Mouse (Mus musculus): ENCODE results near the gene Cpsf7.

GRCm38 (mm10) chr19:10557001-10557400 is 31.9 kb downstream of the Cpsf7 start:
- no peak for TF ChIP-seq CTCF (IDR thresholded peaks at IDR 0.05; ENCODE audit: borderline replicate concordance, insufficient read depth, low read length)
- TF ChIP-seq POLR2A (IDR thresholded peaks at IDR 0.05; ENCODE audit: low read depth, low read length) = no peak
